Mouse (Mus musculus) lung, postnatal 10 days (tissue): ENCODE results near the gene Rspo1.
A peak's percentile ranks its signal among the peaks of the same experiment; 100 is the strongest.
"Not testable (repeated sequence)": the region's sequence is repeated elsewhere in the genome, so short reads cannot be mapped to it uniquely, and the experiment has no call there.

Source experiments
- DNase-seq: peaks from one replicate; pipeline ENCODE4 v3.0.0; 2021

Rspo1 gene

GRCm38 (mm10) chr4:124985671-124986602, at the start of gene Rspo1:
Gene Rspo1 (plus strand): TSS chr4:124986430.
- DNase-seq, result no peak

GRCm38 (mm10) chr4:124936613-124937471, 49.4 kb upstream of the Rspo1 start, which contains the start of gene 9930104L06Rik:
Gene 9930104L06Rik (plus strand): TSS chr4:124937048.
- peak; percentile 97 for DNase-seq

- not testable (repeated sequence) for DNase-seq
Observed at GRCm38 (mm10) chr4:124939211-124939610, 47.0 kb upstream of the Rspo1 start, which contains the start of gene Cdca8. Gene Cdca8 (minus strand): TSS chr4:124939311.

- DNase-seq, result peak; percentile 84
Observed at GRCm38 (mm10) chr4:124943022-124943421, 43.2 kb upstream of the Rspo1 start.

GRCm38 (mm10) chr4:124943781-124944180, 42.4 kb upstream of the Rspo1 start:
- DNase-seq, result no peak

- DNase-seq, result peak; percentile 25
Observed at GRCm38 (mm10) chr4:124944961-124945360, 41.3 kb upstream of the Rspo1 start.

GRCm38 (mm10) chr4:124949488-124949887, 36.7 kb upstream of the Rspo1 start:
- DNase-seq, result no peak

- DNase-seq, result peak; percentile 52
Observed at GRCm38 (mm10) chr4:124950181-124951035, 35.8 kb upstream of the Rspo1 start.

- DNase-seq, result peak; percentile 53
Observed at GRCm38 (mm10) chr4:124951036-124951433, 35.2 kb upstream of the Rspo1 start.

GRCm38 (mm10) chr4:124953546-124953945, 32.7 kb upstream of the Rspo1 start:
- DNase-seq, result peak; percentile 79

GRCm38 (mm10) chr4:124957284-124957683, 28.9 kb upstream of the Rspo1 start:
- no peak for DNase-seq

GRCm38 (mm10) chr4:124959062-124959461, 27.2 kb upstream of the Rspo1 start:
- peak; percentile 71 for DNase-seq

GRCm38 (mm10) chr4:124960940-124961339, 25.3 kb upstream of the Rspo1 start:
- DNase-seq, result no peak

- DNase-seq, result no peak
Observed at GRCm38 (mm10) chr4:124962576-124962975, 23.7 kb upstream of the Rspo1 start.

GRCm38 (mm10) chr4:124964912-124965599, 21.2 kb upstream of the Rspo1 start:
- DNase-seq, result no peak

- no peak for DNase-seq
Observed at GRCm38 (mm10) chr4:124968711-124969110, 17.5 kb upstream of the Rspo1 start.

GRCm38 (mm10) chr4:124969219-124969848, 16.9 kb upstream of the Rspo1 start:
- no peak for DNase-seq

GRCm38 (mm10) chr4:124970194-124970593, 16.0 kb upstream of the Rspo1 start:
- no peak for DNase-seq

GRCm38 (mm10) chr4:124970677-124971076, 15.6 kb upstream of the Rspo1 start:
- DNase-seq, result no peak

- no peak for DNase-seq
Observed at GRCm38 (mm10) chr4:124971094-124971493, 15.1 kb upstream of the Rspo1 start.

- no peak for DNase-seq
Observed at GRCm38 (mm10) chr4:124972316-124972715, 13.9 kb upstream of the Rspo1 start.
